Mouse (Mus musculus): Measurements from ENCODE around the gene Sertad2. TPM values are rescaled to one million over a fixed set of nuclear protein-coding genes. Genes with fewer than 3 reads are reported as not detected.

Sertad2 gene
- total and polyA plus RNA-seq, 3 experiments = 5.9 to 13.1 (median 6.0) TPM

DNA sequence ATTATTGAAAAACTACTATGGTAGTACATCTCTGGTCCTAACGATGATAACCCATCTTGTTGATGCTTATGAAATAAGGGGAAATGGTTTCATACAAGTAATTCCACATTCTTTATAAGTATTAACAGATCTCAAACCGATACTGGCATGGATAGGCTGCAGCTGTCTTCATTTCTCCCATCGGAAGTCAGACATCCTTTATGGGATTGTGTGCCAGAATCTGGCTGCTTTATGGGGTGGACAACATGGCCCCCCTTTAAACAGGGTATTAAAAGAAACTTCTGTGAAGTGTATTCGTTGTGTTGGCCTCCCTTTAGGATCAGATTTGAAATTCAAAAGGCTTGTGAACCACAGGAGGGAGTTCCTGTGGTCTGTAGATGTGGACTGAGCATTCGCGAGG lies 103.1 kb downstream of the Sertad2 start:
- H3K27ac ChIP-seq (ENCODE audit: insufficient read depth, low read depth) = no peak overlapping the region
- H3K27me3 ChIP-seq (replicated peaks) = no peaks in the 10 kb centered on the region
- TF ChIP-seq IRF4 (IDR thresholded peaks at IDR 0.05; ENCODE audit: low read depth, low read length) (no peak), NELFE (IDR thresholded peaks at IDR 0.05; ENCODE audit: low read depth, low read length) (no peak), ELF1 (IDR thresholded peaks at IDR 0.05; ENCODE audit: low read depth, low read length) (no peak), UBTF (IDR thresholded peaks at IDR 0.05; ENCODE audit: low read depth, low read length) (no peak), ZNF384 (IDR thresholded peaks at IDR 0.05; ENCODE audit: low read depth, low read length) (no peak), POLR2A (IDR thresholded peaks at IDR 0.05; ENCODE audit: low read depth, low read length) (no peak), KAT2A (IDR thresholded peaks at IDR 0.05; ENCODE audit: insufficient replicate concordance, low read length) (no peak), E2F4 (IDR thresholded peaks at IDR 0.05; ENCODE audit: insufficient replicate concordance, low read depth, low read length) (no peak), RCOR1 (conservative IDR thresholded peaks at IDR 0.05; ENCODE audit: low read depth, low read length) (no peak), MXI1 (IDR thresholded peaks at IDR 0.05; ENCODE audit: low read depth, low read length) (no peak)
- H3K9ac ChIP-seq (ENCODE audit: insufficient read depth, low read depth) = no peak overlapping the region
- H3K79me2 ChIP-seq (replicated peaks; ENCODE audit: control insufficient read depth, extremely low read depth, insufficient read depth, poor library complexity, severe bottlenecking) = peaks cover 11% of the 10 kb centered on the region
- no peak for DNase-seq (ENCODE audit: extremely low read depth)
- dilution Hi-C loops (cut with MboI; ENCODE audit: extremely low pct_ligation_motif_present, extremely low pct_unique_long_range_greater_than_20kb, low sequenced_read_pairs) = no loop called here
- peaks cover 19 to 40% of the 10 kb centered on the region in 2 experiments for H3K36me3 ChIP-seq (replicated peaks in 1 of 2; ENCODE audit: control insufficient read depth in 1 of 2, insufficient read depth in 1 of 2, low read length in 1 of 2)
- in situ Hi-C loops (cut with MboI; ENCODE audit: low pct_ligation_motif_present, low pct_unique_long_range_greater_than_20kb, low sequenced_read_pairs) = no loop called here
- no peak overlapping the region for H3K4me3 ChIP-seq (replicated peaks in 1 of 3; ENCODE audit: low read depth in 2 of 3, low read length in 2 of 3, poor library complexity in 1 of 3)
- no peak overlapping the region for H3K4me2 ChIP-seq (ENCODE audit: insufficient read depth, low read depth, poor library complexity, severe bottlenecking)
- no peaks in the 10 kb centered on the region for H3K9me3 ChIP-seq (replicated peaks; ENCODE audit: low read length)
- peaks cover 3 to 43% of the 10 kb centered on the region in 2 experiments; a peak in 3 of 4 replicates for H3K4me1 ChIP-seq (ENCODE audit: control insufficient read depth in 1 of 2, insufficient read depth in 2 of 2)

DNA sequence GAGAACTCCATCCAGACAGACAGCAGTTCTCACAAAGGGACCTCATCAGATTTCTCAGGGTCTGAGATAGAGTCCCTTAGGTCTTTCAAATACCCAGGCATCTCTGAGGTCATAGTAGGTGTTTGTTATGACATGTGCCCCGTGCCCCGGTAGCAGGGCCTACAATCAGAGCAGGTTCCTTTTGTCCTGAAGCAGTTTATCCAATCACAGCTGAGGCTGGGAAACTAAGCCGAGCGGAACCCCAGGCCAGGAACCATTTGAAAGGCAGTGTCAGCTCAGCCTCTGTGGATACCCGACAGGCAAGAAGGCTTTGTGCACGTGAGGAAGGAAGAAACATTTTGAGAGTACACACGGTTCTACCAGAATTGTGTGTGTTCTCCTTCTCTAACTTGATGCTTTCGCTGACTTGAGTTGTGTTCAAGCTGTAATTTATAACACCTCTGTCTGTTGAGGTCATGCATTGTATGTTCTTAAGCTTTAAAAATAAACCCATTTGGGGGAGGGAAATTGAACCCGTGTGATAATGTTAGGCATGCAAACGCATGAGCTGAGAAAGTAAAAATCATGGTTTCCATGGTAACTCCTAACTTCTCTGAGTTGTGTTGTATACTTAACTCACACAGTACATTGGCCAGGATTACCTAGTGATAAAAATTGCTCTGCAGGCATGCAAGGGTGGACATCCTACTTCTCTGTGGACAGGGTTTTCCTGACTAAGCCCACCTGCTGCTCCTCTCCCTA lies 104.1 kb downstream of the Sertad2 start:
- in situ Hi-C loops (cut with MboI; ENCODE audit: low pct_ligation_motif_present, low pct_unique_long_range_greater_than_20kb, low sequenced_read_pairs) = no loop called here
- dilution Hi-C loops (cut with MboI; ENCODE audit: extremely low pct_ligation_motif_present, extremely low pct_unique_long_range_greater_than_20kb, low sequenced_read_pairs) = no loop called here
- Histone ChIP-seq H3K36me3 (replicated peaks in 1 of 2; ENCODE audit: control insufficient read depth in 1 of 2, insufficient read depth in 1 of 2, low read length in 1 of 2) (peaks cover 19 to 47% of the 10 kb centered on the region in 2 experiments), H3K4me3 (replicated peaks in 1 of 3; ENCODE audit: low read depth in 2 of 3, low read length in 2 of 3, poor library complexity in 1 of 3) (no peak overlapping the region), H3K9ac (ENCODE audit: insufficient read depth, low read depth) (no peak overlapping the region), H3K4me2 (ENCODE audit: insufficient read depth, low read depth, poor library complexity, severe bottlenecking) (no peak overlapping the region), H3K79me2 (replicated peaks; ENCODE audit: control insufficient read depth, extremely low read depth, insufficient read depth, poor library complexity, severe bottlenecking) (peaks cover 7% of the 10 kb centered on the region; the same call in 1 of the 2 replicates), H3K27me3 (replicated peaks) (no peaks in the 10 kb centered on the region), H3K4me1 (ENCODE audit: control insufficient read depth in 1 of 2, insufficient read depth in 2 of 2) (peaks cover 3 to 38% of the 10 kb centered on the region in 2 experiments; a peak in 3 of 4 replicates), H3K27ac (ENCODE audit: insufficient read depth, low read depth) (no peak overlapping the region), H3K9me3 (replicated peaks; ENCODE audit: low read length) (no peaks in the 10 kb centered on the region)
- TF ChIP-seq JUND (conservative IDR thresholded peaks at IDR 0.05; ENCODE audit: low read depth, low read length) = no peak
- no peak for TF ChIP-seq RCOR1 (conservative IDR thresholded peaks at IDR 0.05; ENCODE audit: low read depth, low read length)
- no peak for TF ChIP-seq RAD21 (IDR thresholded peaks at IDR 0.05; ENCODE audit: low read depth, low read length)
- TF ChIP-seq JUN (IDR thresholded peaks at IDR 0.05; ENCODE audit: insufficient read depth, low read depth, low read length) = no peak
- TF ChIP-seq BHLHE40 (IDR thresholded peaks at IDR 0.05; ENCODE audit: low read depth, low read length) = no peak
- no peak for TF ChIP-seq MAX (IDR thresholded peaks at IDR 0.05; ENCODE audit: low read length)
- no peak for TF ChIP-seq HCFC1 (IDR thresholded peaks at IDR 0.05; ENCODE audit: low read depth, low read length)
- TF ChIP-seq ETS1 (conservative IDR thresholded peaks at IDR 0.05; ENCODE audit: low read depth, low read length) = no peak
- TF ChIP-seq USF1 (IDR thresholded peaks at IDR 0.05; ENCODE audit: low read depth, low read length) = no peak
- no peak for TF ChIP-seq MYC (IDR thresholded peaks at IDR 0.05; ENCODE audit: low read depth, low read length)
- no peak for TF ChIP-seq CTCF (conservative IDR thresholded peaks at IDR 0.05 in 1 of 2, IDR thresholded peaks at IDR 0.05 in 1 of 2; ENCODE audit: low read depth in 2 of 2, low read length in 2 of 2)
- TF ChIP-seq ZMIZ1 (IDR thresholded peaks at IDR 0.05; ENCODE audit: low read depth, low read length) = no peak
- no peak for TF ChIP-seq CHD1 (IDR thresholded peaks at IDR 0.05; ENCODE audit: low read depth, low read length)
- no peak for TF ChIP-seq UBTF (IDR thresholded peaks at IDR 0.05; ENCODE audit: low read depth, low read length)
- no peak for TF ChIP-seq EP300 (IDR thresholded peaks at IDR 0.05; ENCODE audit: low read length)
- no peak for TF ChIP-seq KAT2A (IDR thresholded peaks at IDR 0.05; ENCODE audit: insufficient replicate concordance, low read length)
- TF ChIP-seq E2F4 (IDR thresholded peaks at IDR 0.05; ENCODE audit: insufficient replicate concordance, low read depth, low read length) = no peak
- TF ChIP-seq NRF1 (IDR thresholded peaks at IDR 0.05; ENCODE audit: low read depth, low read length) = no peak
- no peak for TF ChIP-seq PAX5 (IDR thresholded peaks at IDR 0.05; ENCODE audit: low read length)
- no peak for TF ChIP-seq CHD2 (IDR thresholded peaks at IDR 0.05; ENCODE audit: low read length)
- DNase-seq (ENCODE audit: extremely low read depth) = no peak
